Mouse (Mus musculus) midbrain, embryonic 12.5 days (tissue): ENCODE results near the gene 2010003K11Rik. TPM values are rescaled to one million over a fixed set of nuclear protein-coding genes. Genes with fewer than 3 reads are reported as not detected.

Source experiments
- ATAC-seq: fragments of 200-750 bp; cut with Nextera tagmentation; 2 replicates; pipeline ENCODE4 v1.8.0; 2017; ENCODE audit warnings: low read depth, moderate TSS enrichment, moderate library complexity; ENCODE audit not compliant: low FRiP score
- H3K27ac ChIP-seq: fragments of 300-500 bp; sonication (generic); replicated peaks from 2 replicates; pipeline ENCODE4 v1.5.1; 2016; ENCODE audit warnings: mild to moderate bottlenecking
- H3K27me3 ChIP-seq: fragments of 300-500 bp; sonication (generic); 2 replicates; pipeline ENCODE4 v1.6.1; 2016; ENCODE audit warnings: mild to moderate bottlenecking
- H3K36me3 ChIP-seq: fragments of 300-500 bp; sonication (generic); 2 replicates; pipeline ENCODE4 v1.6.1; 2016
- H3K4me1 ChIP-seq: fragments of 300-500 bp; sonication (generic); 2 replicates; pipeline ENCODE4 v1.6.1; 2016
- H3K4me2 ChIP-seq: fragments of 300-500 bp; sonication (generic); replicated peaks from 2 replicates; pipeline ENCODE4 v1.6.1; 2016; ENCODE audit warnings: mild to moderate bottlenecking, moderate library complexity
- H3K4me3 ChIP-seq: fragments of 300-500 bp; sonication (generic); 2 replicates; pipeline ENCODE4 v1.5.1; 2016; ENCODE audit warnings: mild to moderate bottlenecking
- H3K9ac ChIP-seq: fragments of 300-500 bp; sonication (generic); replicated peaks from 2 replicates; pipeline ENCODE4 v1.6.1; 2016; ENCODE audit warnings: mild to moderate bottlenecking, moderate library complexity
- H3K9me3 ChIP-seq: fragments of 300-500 bp; sonication (generic); 2 replicates; pipeline ENCODE4 v1.6.1; 2016; ENCODE audit warnings: mild to moderate bottlenecking
- WGBS: fragments of 180-500 bp; shearing (Covaris S2); methylation state at CpG from one replicate; pipeline ENCODE4 v1.1.7; 2016; 5-methylcytosine and 5-hydroxymethylcytosine counted together
- polyA plus RNA-seq: library from polyadenylated mRNA; unstranded; fragments of >200 nt; fragmentation: Nextera tagmentation; extraction: Ambion mirVana; gene quantifications from 2 replicates; pipeline ENCODE4 v1.2.1, GENCODE M21; 2016

The 2010003K11Rik gene
- polyA plus RNA-seq, 1 experiment from 2014 or later: not detected

- no peak overlapping the region for H3K9ac ChIP-seq
Observed at GRCm38 (mm10) chr19:4495814-4496213, 2.6 kb downstream of the 2010003K11Rik start.

GRCm38 (mm10) chr19:4494707-4495106, 3.7 kb downstream of the 2010003K11Rik start:
- H3K9me3 ChIP-seq: no peaks in the 10 kb centered on the region
- H3K27ac ChIP-seq: no peak overlapping the region
- WGBS: 75% methylated on average over 7 of the region's 7 CpGs
- no peak overlapping the region for H3K4me2 ChIP-seq
- H3K4me3 ChIP-seq: no peak overlapping the region
- no peak overlapping the region for H3K9ac ChIP-seq
- no peaks in the 10 kb centered on the region for H3K36me3 ChIP-seq
- no peaks in the 10 kb centered on the region for H3K27me3 ChIP-seq
- H3K4me1 ChIP-seq: peaks cover 6% of the 10 kb centered on the region
- ATAC-seq: no peak

More at GRCm38 (mm10) chr19:4495814-4496213, 2.6 kb downstream of the 2010003K11Rik start:
- no peaks in the 10 kb centered on the region for H3K27me3 ChIP-seq
- 82% methylated on average over 5 of the region's 5 CpGs for WGBS
- no peaks in the 10 kb centered on the region for H3K9me3 ChIP-seq
- no peak for ATAC-seq
- H3K4me2 ChIP-seq: no peak overlapping the region
- no peak overlapping the region for H3K27ac ChIP-seq
- no peak overlapping the region for H3K4me3 ChIP-seq
- H3K4me1 ChIP-seq: peaks cover 6% of the 10 kb centered on the region
- H3K36me3 ChIP-seq: no peaks in the 10 kb centered on the region

GRCm38 (mm10) chr19:4492526-4493296, 5.7 kb downstream of the 2010003K11Rik start:
- Histone ChIP-seq H3K9ac (no peak overlapping the region), H3K4me2 (no peak overlapping the region), H3K27ac (no peak overlapping the region), H3K36me3 (no peaks in the 10 kb centered on the region), H3K4me3 (no peak overlapping the region), H3K9me3 (no peaks in the 10 kb centered on the region), H3K27me3 (no peaks in the 10 kb centered on the region), H3K4me1 (peaks cover 2% of the 10 kb centered on the region)
- WGBS: 53% methylated on average over 9 of the region's 9 CpGs
- no peak for ATAC-seq

- H3K4me3 ChIP-seq: no peak overlapping the region
- H3K4me1 ChIP-seq: no peaks in the 10 kb centered on the region
- H3K27me3 ChIP-seq: no peaks in the 10 kb centered on the region
- no peaks in the 10 kb centered on the region for H3K36me3 ChIP-seq
- no peak overlapping the region for H3K4me2 ChIP-seq
- ATAC-seq: no peak
- 75% methylated on average over 10 of the region's 10 CpGs for WGBS
- H3K9me3 ChIP-seq: no peaks in the 10 kb centered on the region
- no peak overlapping the region for H3K9ac ChIP-seq
- no peak overlapping the region for H3K27ac ChIP-seq
Observed at GRCm38 (mm10) chr19:4491080-4491695, 7.2 kb downstream of the 2010003K11Rik start.

- H3K4me3 ChIP-seq: no peak overlapping the region
- no peak overlapping the region for H3K9ac ChIP-seq
- H3K9me3 ChIP-seq: no peaks in the 10 kb centered on the region
- H3K27me3 ChIP-seq: no peaks in the 10 kb centered on the region; the same call in 1 of the 2 replicates
- WGBS: 83% methylated on average over 2 of the region's 2 CpGs
- H3K4me2 ChIP-seq: no peak overlapping the region
- no peak overlapping the region for H3K27ac ChIP-seq
- H3K36me3 ChIP-seq: no peaks in the 10 kb centered on the region
- no peaks in the 10 kb centered on the region for H3K4me1 ChIP-seq
- no peak for ATAC-seq
Observed at GRCm38 (mm10) chr19:4487877-4488276, 10.5 kb downstream of the 2010003K11Rik start.

- no peak for ATAC-seq
- Histone ChIP-seq H3K4me3 (no peak overlapping the region), H3K27me3 (peaks cover under 1% of the 10 kb centered on the region; the same call in 1 of the 2 replicates), H3K36me3 (no peaks in the 10 kb centered on the region), H3K9me3 (no peaks in the 10 kb centered on the region), H3K4me2 (no peak overlapping the region), H3K4me1 (no peaks in the 10 kb centered on the region), H3K27ac (no peak overlapping the region), H3K9ac (no peak overlapping the region)
- WGBS: 59% methylated on average over 5 of the region's 5 CpGs
Observed at GRCm38 (mm10) chr19:4485006-4485405, 13.4 kb downstream of the 2010003K11Rik start.

- H3K9ac ChIP-seq: no peak overlapping the region
- 89% methylated on average over 3 of the region's 3 CpGs for WGBS
Observed at GRCm38 (mm10) chr19:4482111-4482859, 16.1 kb downstream of the 2010003K11Rik start.

GRCm38 (mm10) chr19:4481326-4481725, 17.1 kb downstream of the 2010003K11Rik start:
- H3K27me3 ChIP-seq: peaks cover 28% of the 10 kb centered on the region
- no peak overlapping the region for H3K9ac ChIP-seq
- no peak overlapping the region for H3K4me2 ChIP-seq
- H3K36me3 ChIP-seq: no peaks in the 10 kb centered on the region
- H3K4me3 ChIP-seq: no peak overlapping the region
- no peak overlapping the region for H3K27ac ChIP-seq
- no peak for ATAC-seq
- no peaks in the 10 kb centered on the region for H3K9me3 ChIP-seq
- peaks cover 8% of the 10 kb centered on the region for H3K4me1 ChIP-seq
- WGBS: 65% methylated on average over 4 of the region's 4 CpGs

More at GRCm38 (mm10) chr19:4482111-4482859, 16.1 kb downstream of the 2010003K11Rik start:
- Histone ChIP-seq H3K4me2 (no peak overlapping the region), H3K27ac (no peak overlapping the region), H3K36me3 (no peaks in the 10 kb centered on the region), H3K4me3 (no peak overlapping the region), H3K9me3 (no peaks in the 10 kb centered on the region), H3K4me1 (0 out of 2 replicates have a peak, but pooled peaks cover under 1% of the 10 kb centered on the region), H3K27me3 (peaks cover 18% of the 10 kb centered on the region)
- no peak for ATAC-seq

- Histone ChIP-seq H3K36me3 (no peaks in the 10 kb centered on the region), H3K4me3 (no peak overlapping the region), H3K9me3 (no peaks in the 10 kb centered on the region), H3K27ac (no peak overlapping the region), H3K27me3 (peaks cover 41% of the 10 kb centered on the region), H3K4me2 (no peak overlapping the region), H3K9ac (no peak overlapping the region), H3K4me1 (peaks cover 10% of the 10 kb centered on the region)
- WGBS: 87% methylated on average over 2 of the region's 2 CpGs
- no peak for ATAC-seq
Observed at GRCm38 (mm10) chr19:4480041-4480440, 18.3 kb downstream of the 2010003K11Rik start.

GRCm38 (mm10) chr19:4478190-4478516, 20.2 kb downstream of the 2010003K11Rik start:
- ATAC-seq: no peak
- Histone ChIP-seq H3K4me1 (peaks cover 10% of the 10 kb centered on the region), H3K27me3 (peaks cover 57% of the 10 kb centered on the region), H3K4me3 (no peak overlapping the region), H3K4me2 (no peak overlapping the region), H3K36me3 (no peaks in the 10 kb centered on the region), H3K27ac (no peak overlapping the region), H3K9me3 (no peaks in the 10 kb centered on the region), H3K9ac (no peak overlapping the region)
- WGBS: 23% methylated on average over 1 of the region's 1 CpGs

- Histone ChIP-seq H3K9me3 (no peaks in the 10 kb centered on the region), H3K4me2 (peak within 1 kb of the TSS; percentile 79), H3K36me3 (no peaks in the 10 kb centered on the region), H3K4me3 (peak within 1 kb of the TSS; percentile 46), H3K9ac (peak within 1 kb of the TSS; percentile 40), H3K27ac (no peak within 1 kb of the TSS), H3K4me1 (peaks cover 10% of the 10 kb centered on the region), H3K27me3 (peaks cover 57% of the 10 kb centered on the region)
- ATAC-seq: no peak
- WGBS: 41% methylated on average over 21 of the region's 21 CpGs
Observed at GRCm38 (mm10) chr19:4477345-4478189, 20.8 kb downstream of the 2010003K11Rik start, which contains the start of gene Syt12. Gene Syt12 (minus strand): TSS chr19:4477447.
